In genomic region chr7:123251343-123251742, GRCm38 (mm10) we compare ENCODE assay signal across 30 mouse cellular contexts. TPM values are rescaled to one million over a fixed set of nuclear protein-coding genes. Genes with fewer than 3 reads are reported as not detected.
"Had no signal": no experiment of that assay in that cellular context is flagged by ENCODE, and none has a peak within 500 bp of the region (broad histone marks: within the 10 kb centered on the region; RNA-seq: fewer than 3 reads in every experiment).

No protein-coding gene starts in this region.

- H3K27me3 ChIP-seq: heart, embryonic 12.5 days; hindbrain, embryonic 13.5 days; hindbrain, embryonic 15.5 days; kidney, embryonic 15.5 days; limb, embryonic 13.5 days; limb, embryonic 15.5 days; liver, embryonic 12.5 days had no signal

- H3K36me3 ChIP-seq: heart, embryonic 10.5 days; heart, embryonic 12.5 days; hindbrain, embryonic 10.5 days; hindbrain, embryonic 13.5 days; hindbrain, embryonic 15.5 days; kidney, embryonic 15.5 days; limb, embryonic 13.5 days; limb, embryonic 15.5 days; liver, embryonic 12.5 days had no signal

- H3K4me1 ChIP-seq: heart, embryonic 12.5 days; hindbrain, embryonic 10.5 days; kidney, embryonic 15.5 days; limb, embryonic 13.5 days; limb, embryonic 15.5 days had no signal

- H3K4me3 ChIP-seq: gastrocnemius, adult 2 months; heart, embryonic 10.5 days; heart, embryonic 12.5 days; hindbrain, embryonic 10.5 days; hindbrain, embryonic 13.5 days; hindbrain, embryonic 15.5 days; kidney, embryonic 15.5 days; limb, embryonic 13.5 days; limb, embryonic 15.5 days; liver, embryonic 12.5 days had no signal

- H3K9me3 ChIP-seq: heart, embryonic 10.5 days; heart, embryonic 12.5 days; hindbrain, embryonic 10.5 days; hindbrain, embryonic 13.5 days; hindbrain, embryonic 15.5 days; kidney, embryonic 15.5 days; limb, embryonic 13.5 days; limb, embryonic 15.5 days; liver, embryonic 12.5 days had no signal

- DNase-seq: gastrocnemius, adult 2 months; gastrocnemius, postnatal 10 days; gastrocnemius, postnatal 25 days; heart, adult 18-20 months; heart, postnatal 10 days; heart, postnatal 4 days; kidney, adult 11 months; kidney, adult 2 months; kidney, adult 9 months; kidney, postnatal 14 days; kidney, postnatal 36 days; layer of hippocampus, adult 9-11 months; layer of hippocampus, postnatal 36 days; left cerebral cortex, postnatal 4 days had no signal

- H3K27ac ChIP-seq: gastrocnemius, adult 2 months; heart, embryonic 10.5 days; hindbrain, embryonic 10.5 days; hindbrain, embryonic 13.5 days; hindbrain, embryonic 15.5 days; hindbrain, postnatal 0 days; kidney, embryonic 15.5 days; kidney, postnatal 0 days; limb, embryonic 13.5 days; limb, embryonic 15.5 days; liver, embryonic 12.5 days; liver, embryonic 14.5 days had no signal

- H3K9ac ChIP-seq: heart, embryonic 12.5 days; hindbrain, embryonic 13.5 days; hindbrain, embryonic 15.5 days; kidney, embryonic 15.5 days; limb, embryonic 13.5 days; limb, embryonic 15.5 days; liver, embryonic 12.5 days; liver, embryonic 14.5 days had no signal

RNA-seq across cellular contexts. Expression of gene Slc5a11, which starts 36.8 kb away (rescaled TPM):
- total RNA-seq: gastrocnemius, adult 2 months; gastrocnemius, postnatal 10 days; gastrocnemius, postnatal 25 days; gastrocnemius, postnatal 4 days; heart, adult 18-20 months; heart, adult 8-10 months; heart, postnatal 10 days; heart, postnatal 25 days; heart, postnatal 4 days; left cerebral cortex, postnatal 4 days had no signal
- polyA plus RNA-seq: limb, embryonic 11.5 days; limb, embryonic 15.5 days had no signal
